Mouse (Mus musculus): ENCODE results near the gene Ppp1r36. TPM values are rescaled to one million over a fixed set of nuclear protein-coding genes. Genes with fewer than 3 reads are reported as not detected.

Ppp1r36 gene
- not detected for total RNA-seq (2023)

GRCm38 (mm10) chr12:76417433-76417854 is at the start of gene Ppp1r36:
TSS of gene Ppp1r36 (plus strand) at chr12:76417538.

GRCm38 (mm10) chr12:76369206-76369977 is 47.9 kb upstream of the Ppp1r36 start, which contains the start of gene Zbtb25:
TSS of gene Zbtb25 (minus strand) at chr12:76369602.

GRCm38 (mm10) chr12:76369978-76370830 is 47.1 kb upstream of the Ppp1r36 start, which contains the start of gene Zbtb1:
TSS of gene Zbtb1 (plus strand) at chr12:76370266.

GRCm38 (mm10) chr12:76403886-76404537 is 13.3 kb upstream of the Ppp1r36 start, which contains the start of gene Hspa2:
TSS of gene Hspa2 (plus strand) at chr12:76404176.

Other genes with a start within 250 kb of the Ppp1r36 start
- under 1 TPM in 1 of 2 experiments, not detected in 1; 0.18 TPM for gene Esr2, start 240.3 kb upstream of the Ppp1r36 start, total RNA-seq (2023)
- gene Tex21, start 170.8 kb upstream of the Ppp1r36 start, total RNA-seq (2023), result not detected
- 10 to 100 TPM; 21.0 to 28.3 TPM for gene Mthfd1, start 162.2 kb upstream of the Ppp1r36 start, total RNA-seq (2023)
- under 1 TPM; 0.22 TPM for gene Akap5, start 92.6 kb upstream of the Ppp1r36 start, total RNA-seq (2023)
- gene Zbtb25, start 47.9 kb upstream of the Ppp1r36 start, total RNA-seq (2023), result 1 to 10 TPM; 6.6 to 7.9 TPM
- gene Zbtb1, start 47.3 kb upstream of the Ppp1r36 start, total RNA-seq (2023), result 1 to 10 TPM; 5.9 to 6.0 TPM
- gene Hspa2, start 13.4 kb upstream of the Ppp1r36 start, total RNA-seq (2023), result 1 to 10 TPM; 5.0 to 6.3 TPM
- gene Plekhg3, start 113.4 kb downstream of the Ppp1r36 start, total RNA-seq (2023), result 100 to 1,000 TPM in 1 of 2 experiments, 10 to 100 TPM in 1; 97.9 to 120 TPM

All from neutrophil, adult 83 days (primary cell).